Mouse (Mus musculus) erythroblast, embryonic 14.5 days (primary cell): ENCODE data around the gene Slc23a2.

Source experiments
- GATA1 ChIP-seq: IDR thresholded peaks from 2 replicates; pipeline ENCODE4 v1.6.1; 2012; ENCODE audit warnings: low read length, inconsistent platforms, mixed read lengths
- TAL1 ChIP-seq: IDR thresholded peaks from 3 replicates; pipeline ENCODE4 v1.6.1; 2012; ENCODE audit warnings: low read length, inconsistent platforms, mixed read lengths

GRCm38 (mm10) chr2:132044320-132045274 lies 100.3 kb downstream of the Slc23a2 start:
- no peak for TF ChIP-seq GATA1
- no peak for TF ChIP-seq TAL1
